10 mouse cellular contexts compared by ENCODE assay signal in genomic region chr7:100550338-100551007, GRCm38 (mm10). TPM values are rescaled to one million over a fixed set of nuclear protein-coding genes. Genes with fewer than 3 reads are reported as not detected.
DNase-seq lines count a peak whose midpoint lies in the region; ATAC-seq and TF ChIP-seq lines count a peak whose summit lies in the region.
"Had no signal": no experiment of that assay in that cellular context is flagged by ENCODE, and none has a peak within 500 bp of the region (broad histone marks: within the 10 kb centered on the region; RNA-seq: fewer than 3 reads in every experiment).

No protein-coding gene starts in this region.

- TF ChIP-seq CTCF in layer of hippocampus, adult 2 months (conservative IDR thresholded peaks at IDR 0.05) = peak; percentile 77

- peak; percentile 15 for DNase-seq in adrenal gland, adult 2 months
- DNase-seq in adrenal gland, adult 18-20 months (ENCODE audit: low spot score in 2 of 2) = no peak
- DNase-seq in layer of hippocampus, adult 11-12 months (ENCODE audit: low spot score) = peak; percentile 64
- DNase-seq in layer of hippocampus, postnatal 36 days = no peak
- DNase-seq in cerebellum, adult 9-10 months = peak; percentile 77
- DNase-seq in layer of hippocampus, adult 2 months (ENCODE audit: low spot score in 2 of 2) = peak in 1 of 2 experiments; percentile 52
- DNase-seq in right cerebral cortex, postnatal 4 days = peak; percentile 29

- no peak for ATAC-seq in erythroid progenitor cell, adult 5-6 weeks (replicated peaks; ENCODE audit: low FRiP score, poor library complexity, severe bottlenecking)

- no peak overlapping the region for H3K4me3 ChIP-seq in layer of hippocampus, adult 2 months
- H3K4me3 ChIP-seq: embryonic facial prominence, embryonic 15.5 days; liver, embryonic 15.5 days had no signal

- H3K27ac ChIP-seq in layer of hippocampus, adult 2 months = peak overlapping the region; percentile 55; the same call in 1 of the 2 replicates
- H3K27ac ChIP-seq: embryonic facial prominence, embryonic 15.5 days; liver, embryonic 15.5 days had no signal

RNA-seq across cellular contexts. Expression of gene Coa4, which starts 13.6 kb away (rescaled TPM):
- 10 to 100 TPM in 1 of 2 experiments, 1 to 10 TPM in 1; 9.3 to 10.5 TPM for total RNA-seq in adrenal gland, adult 2 months (2021)
- polyA plus RNA-seq in adrenal gland, adult 2 months (2012; rRNA removed) = 4.4 and 5.2 TPM in 2 replicates
- 10 to 100 TPM in 1 of 2 experiments, 1 to 10 TPM in 1; 8.6 to 13.2 TPM for total RNA-seq in adrenal gland, adult 18-20 months (2021)
- total RNA-seq in layer of hippocampus, postnatal 36 days (2021) = 10 to 100 TPM in 1 of 2 experiments, 1 to 10 TPM in 1; 8.3 to 10.8 TPM
- total RNA-seq in layer of hippocampus, adult 2 months (2021) = 1 to 10 TPM; 7.8 to 9.4 TPM
- total RNA-seq in erythroid progenitor cell, adult 5-6 weeks (2015; ENCODE audit: low replicate concordance) = 4.2 and 20.9 TPM in 2 replicates
- total RNA-seq in erythroid progenitor cell, adult 5-6 weeks (2017; ENCODE audit: low replicate concordance) = 3.9 and 6.8 TPM in 2 replicates

RNA-seq across cellular contexts. Expression of gene Dnajb13, which starts 35.7 kb away (rescaled TPM):
- under 1 TPM; 0.17 to 0.24 TPM for total RNA-seq in adrenal gland, adult 2 months (2021)
- 0.20 TPM in 1 of 2 replicates, not detected in the other for polyA plus RNA-seq in adrenal gland, adult 2 months (2012; rRNA removed)
- under 1 TPM in 1 of 2 experiments, not detected in 1; 0.83 TPM for total RNA-seq in adrenal gland, adult 18-20 months (2021)
- under 1 TPM; 0.43 to 0.50 TPM for total RNA-seq in layer of hippocampus, postnatal 36 days (2021)
- under 1 TPM; 0.39 to 0.51 TPM for total RNA-seq in layer of hippocampus, adult 2 months (2021)
- 2.9 TPM in 1 of 2 replicates, not detected in the other for total RNA-seq in erythroid progenitor cell, adult 5-6 weeks (2015; ENCODE audit: low replicate concordance)
- 1.1 and 5.6 TPM in 2 replicates for total RNA-seq in erythroid progenitor cell, adult 5-6 weeks (2017; ENCODE audit: low replicate concordance)

RNA-seq across cellular contexts. Expression of gene Rab6a, which starts 56.7 kb away (rescaled TPM):
- 10 to 100 TPM; 67.8 to 80.1 TPM for total RNA-seq in adrenal gland, adult 2 months (2021)
- polyA plus RNA-seq in adrenal gland, adult 2 months (2012; rRNA removed) = 29.5 and 38.4 TPM in 2 replicates
- total RNA-seq in adrenal gland, adult 18-20 months (2021) = 10 to 100 TPM; 81.1 to 81.4 TPM
- total RNA-seq in layer of hippocampus, postnatal 36 days (2021) = 100 to 1,000 TPM; 359 to 385 TPM
- 100 to 1,000 TPM; 349 to 374 TPM for total RNA-seq in layer of hippocampus, adult 2 months (2021)
- 93.0 and 120 TPM in 2 replicates for total RNA-seq in erythroid progenitor cell, adult 5-6 weeks (2015; ENCODE audit: low replicate concordance)
- 115 and 117 TPM in 2 replicates for total RNA-seq in erythroid progenitor cell, adult 5-6 weeks (2017; ENCODE audit: low replicate concordance)

RNA-seq across cellular contexts. Expression of gene Ucp2, which starts 57.3 kb away (rescaled TPM):
- 100 to 1,000 TPM; 187 to 254 TPM for total RNA-seq in adrenal gland, adult 2 months (2021)
- 315 and 432 TPM in 2 replicates for polyA plus RNA-seq in adrenal gland, adult 2 months (2012; rRNA removed)
- total RNA-seq in adrenal gland, adult 18-20 months (2021) = 100 to 1,000 TPM; 218 to 286 TPM
- total RNA-seq in layer of hippocampus, postnatal 36 days (2021) = 10 to 100 TPM; 67.5 to 87.2 TPM
- total RNA-seq in layer of hippocampus, adult 2 months (2021) = 10 to 100 TPM; 69.0 to 72.4 TPM
- 753 and 755 TPM in 2 replicates for total RNA-seq in erythroid progenitor cell, adult 5-6 weeks (2015; ENCODE audit: low replicate concordance)
- total RNA-seq in erythroid progenitor cell, adult 5-6 weeks (2017; ENCODE audit: low replicate concordance) = 595 and 716 TPM in 2 replicates

RNA-seq across cellular contexts. Expression of gene Mrpl48, which starts 57.6 kb away (rescaled TPM):
- 10 to 100 TPM; 64.4 to 67.8 TPM for total RNA-seq in adrenal gland, adult 2 months (2021)
- polyA plus RNA-seq in adrenal gland, adult 2 months (2012; rRNA removed) = 4.5 and 4.9 TPM in 2 replicates
- 10 to 100 TPM; 53.7 to 73.3 TPM for total RNA-seq in adrenal gland, adult 18-20 months (2021)
- total RNA-seq in layer of hippocampus, postnatal 36 days (2021) = 10 to 100 TPM; 64.2 to 69.7 TPM
- total RNA-seq in layer of hippocampus, adult 2 months (2021) = 10 to 100 TPM; 64.8 to 67.1 TPM
- 18.9 and 23.8 TPM in 2 replicates for total RNA-seq in erythroid progenitor cell, adult 5-6 weeks (2015; ENCODE audit: low replicate concordance)
- 8.5 and 19.1 TPM in 2 replicates for total RNA-seq in erythroid progenitor cell, adult 5-6 weeks (2017; ENCODE audit: low replicate concordance)

Comparison
In these comparisons a context has a peak if more than half of its experiments do, and no peak if none do; other contexts are left out.
1. DNase-seq: peak in adrenal gland, adult 2 months (single experiment), layer of hippocampus, adult 11-12 months (single experiment), cerebellum, adult 9-10 months (single experiment) and right cerebral cortex, postnatal 4 days (single experiment); none in adrenal gland, adult 18-20 months (0 of 2) and layer of hippocampus, postnatal 36 days (0 of 2).